Mouse (Mus musculus): Measurements from ENCODE around the gene Pald1.

Pald1 gene

GRCm38 (mm10) chr10:61281115-61281514, 102.2 kb downstream of the Pald1 start:
- DNase-seq (ENCODE audit: low spot score in 2 of 2) = no peak

GRCm38 (mm10) chr10:61277918-61278674, 105.2 kb downstream of the Pald1 start:
- DNase-seq (ENCODE audit: low spot score in 2 of 2) = no peak

- no peak for DNase-seq (ENCODE audit: low spot score in 2 of 2)
Measured at GRCm38 (mm10) chr10:61277051-61277450, 106.3 kb downstream of the Pald1 start.

- no peak for DNase-seq (ENCODE audit: low spot score in 2 of 2)
Measured at GRCm38 (mm10) chr10:61275669-61276110, 107.6 kb downstream of the Pald1 start.

- no peak for DNase-seq (ENCODE audit: low spot score in 2 of 2)
Measured at GRCm38 (mm10) chr10:61274532-61274931, 108.8 kb downstream of the Pald1 start.

- no peak for DNase-seq (ENCODE audit: low spot score in 2 of 2)
Measured at GRCm38 (mm10) chr10:61273844-61274215, 109.5 kb downstream of the Pald1 start.

- DNase-seq (ENCODE audit: low spot score in 2 of 2) = peak in 1 of 2 experiments; percentile 40
Measured at GRCm38 (mm10) chr10:61273081-61273843, 110.1 kb downstream of the Pald1 start, which contains the start of gene Adamts14. Gene Adamts14 (minus strand): TSS chr10:61273438.

GRCm38 (mm10) chr10:61272631-61273030, 110.7 kb downstream of the Pald1 start:
- no peak for DNase-seq (ENCODE audit: low spot score in 2 of 2)

- no peak for DNase-seq (ENCODE audit: low spot score in 2 of 2)
Measured at GRCm38 (mm10) chr10:61272089-61272626, 111.2 kb downstream of the Pald1 start.

Data from cerebellum, postnatal 4 days (tissue).